Mouse (Mus musculus) heart, adult 2 months (tissue): Measurements from ENCODE around the gene Tcf7l2.

ENCODE experiments used
- CTCF ChIP-seq: fragments of 200-600 bp; IDR thresholded peaks from 2 replicates; pipeline ENCODE4 v1.8.1; 2022; ENCODE audit warnings: antibody characterized with exemption, mild to moderate bottlenecking, moderate library complexity
- EP300 ChIP-seq: fragments of 200-500 bp; IDR thresholded peaks from 2 replicates; pipeline ENCODE4 v1.6.1; 2011; ENCODE audit warnings: low read depth, low read length, control low read depth; ENCODE audit not compliant: insufficient read depth
- POLR2A ChIP-seq: fragments of 200-500 bp; IDR thresholded peaks from 2 replicates; pipeline ENCODE4 v1.6.1; 2011; ENCODE audit warnings: mild to moderate bottlenecking, low read depth, low read length, control low read depth; ENCODE audit not compliant: insufficient read depth

DNA sequence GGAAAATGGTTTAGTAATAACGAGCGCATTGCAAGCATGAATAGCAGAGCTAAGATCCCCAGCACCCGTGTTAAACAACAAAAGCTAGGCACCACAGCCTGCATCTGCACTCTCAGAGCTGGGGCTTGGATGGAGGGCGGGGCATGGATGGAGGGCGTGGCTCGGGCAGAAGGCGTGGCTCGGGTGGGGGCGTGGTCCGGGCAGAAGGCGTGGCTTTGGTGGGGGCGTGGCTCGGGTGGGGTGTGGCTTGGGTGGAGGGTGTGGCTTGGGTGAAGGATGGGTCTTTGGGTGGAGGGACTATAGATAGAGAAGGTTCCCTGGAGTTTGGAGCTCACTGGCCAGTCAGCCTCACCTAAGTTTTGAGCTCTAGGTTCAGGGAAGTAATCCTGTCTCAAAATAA, 45.8 kb downstream of the Tcf7l2 start:
- TF ChIP-seq CTCF (no peak), POLR2A (no peak), EP300 (no peak)
